Mouse (Mus musculus): ENCODE results near the gene B3galt1. TPM values are rescaled to one million over a fixed set of nuclear protein-coding genes. Genes with fewer than 3 reads are reported as not detected.

The B3galt1 gene
- total RNA-seq, 1 experiment from 2014 or later, result 9.3 TPM

DNA sequence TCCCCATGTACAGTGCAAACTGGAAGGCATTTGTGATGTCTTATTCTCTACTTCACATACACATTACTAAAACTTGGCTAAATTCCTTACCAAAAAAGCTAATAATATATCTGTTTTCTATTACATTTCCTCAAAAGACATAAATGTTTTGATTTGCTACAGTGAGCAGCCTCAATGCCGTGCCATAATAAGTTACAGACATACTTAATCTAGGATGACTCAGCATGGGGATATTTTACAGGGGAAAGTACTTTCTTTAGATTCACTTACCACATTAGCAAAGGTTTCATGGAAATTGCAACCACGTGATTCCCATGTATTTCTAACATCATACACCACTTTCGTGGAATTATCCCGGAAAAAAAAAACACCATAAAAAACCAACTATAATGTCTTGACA is 495.7 kb downstream of the B3galt1 start:
- DNase-seq, result no peak

DNA sequence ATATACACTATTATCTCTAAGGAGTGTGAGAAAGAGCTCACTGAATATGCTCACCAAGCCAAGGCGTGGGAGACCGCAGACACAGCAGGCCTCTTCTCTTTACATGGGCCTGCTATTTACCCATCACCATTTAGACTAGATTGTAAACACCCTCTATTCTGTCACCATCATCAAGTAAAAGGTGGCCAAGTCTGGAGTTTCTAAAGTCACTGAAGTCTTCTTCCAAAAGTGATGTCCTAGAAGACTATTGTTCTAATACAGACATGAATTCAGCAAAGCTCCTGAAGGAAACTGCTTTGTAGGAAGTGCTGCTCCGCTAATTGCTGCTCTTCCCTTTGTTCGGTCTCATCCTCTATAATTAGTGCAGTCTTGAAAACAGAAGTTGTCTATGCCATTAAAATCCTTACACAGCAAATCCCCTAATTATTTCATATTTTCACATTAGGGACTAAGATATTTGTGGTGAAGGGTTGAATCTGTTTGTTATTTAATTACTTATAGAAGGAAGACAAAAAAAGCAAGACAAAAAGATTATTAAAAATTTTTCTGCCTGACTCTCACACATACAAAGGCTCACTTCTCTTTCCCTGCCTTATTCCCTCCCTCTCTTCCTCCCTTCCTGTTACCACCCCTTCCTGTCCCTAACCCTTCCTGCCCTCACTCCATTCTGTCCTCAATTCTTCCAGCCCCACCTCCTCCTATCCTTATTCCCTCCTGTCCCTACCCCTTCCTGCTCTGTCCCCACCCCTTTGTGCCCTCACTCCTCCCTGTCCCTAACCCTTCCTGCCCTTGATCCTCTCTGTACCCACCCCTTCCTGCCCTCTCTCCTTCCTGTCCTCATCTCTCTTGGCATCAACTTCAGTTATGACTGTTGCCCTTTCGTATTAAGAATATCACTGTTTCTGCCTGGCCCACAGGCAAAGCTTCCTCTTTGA is 514.0 kb downstream of the B3galt1 start:
- peak; percentile 4 for DNase-seq

DNA sequence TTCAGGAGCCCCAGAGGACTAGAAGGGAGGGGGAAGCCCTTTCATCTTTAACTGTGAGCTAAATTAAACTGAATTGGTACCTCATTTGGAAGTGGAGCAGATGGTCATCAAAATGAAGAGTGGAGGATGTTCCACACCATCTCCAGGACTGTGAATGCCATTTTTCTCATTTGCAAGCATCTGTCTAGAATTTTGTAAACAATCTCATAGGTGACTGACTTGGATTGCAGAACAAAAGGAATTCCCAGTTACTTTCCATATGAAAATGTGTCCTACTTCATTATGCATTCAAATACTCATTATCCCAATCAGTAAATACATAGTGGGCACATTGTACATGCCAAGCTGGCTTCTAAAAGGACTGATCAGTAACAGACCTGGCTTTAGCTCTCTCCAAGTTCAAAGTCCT is 515.2 kb downstream of the B3galt1 start:
- DNase-seq, result no peak

DNA sequence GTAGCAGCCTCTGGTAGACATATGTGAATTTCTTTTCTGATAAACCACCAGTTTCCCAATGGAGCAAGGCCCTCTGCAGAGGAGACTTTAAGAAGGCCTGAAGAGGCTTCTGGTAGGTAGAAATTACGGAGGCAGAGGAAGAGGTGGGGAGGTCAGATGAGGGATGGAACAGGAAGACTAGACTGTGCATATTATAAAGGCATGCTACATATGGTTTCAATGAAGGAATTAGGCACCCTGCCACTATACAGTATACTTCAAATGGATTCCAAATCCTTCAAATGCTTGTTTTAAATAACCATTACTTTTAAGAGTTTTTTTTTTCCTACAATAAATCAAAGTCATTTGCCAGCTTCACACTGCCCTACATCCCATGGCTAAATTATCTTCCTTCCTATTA is 518.8 kb downstream of the B3galt1 start:
- no peak for DNase-seq

DNA sequence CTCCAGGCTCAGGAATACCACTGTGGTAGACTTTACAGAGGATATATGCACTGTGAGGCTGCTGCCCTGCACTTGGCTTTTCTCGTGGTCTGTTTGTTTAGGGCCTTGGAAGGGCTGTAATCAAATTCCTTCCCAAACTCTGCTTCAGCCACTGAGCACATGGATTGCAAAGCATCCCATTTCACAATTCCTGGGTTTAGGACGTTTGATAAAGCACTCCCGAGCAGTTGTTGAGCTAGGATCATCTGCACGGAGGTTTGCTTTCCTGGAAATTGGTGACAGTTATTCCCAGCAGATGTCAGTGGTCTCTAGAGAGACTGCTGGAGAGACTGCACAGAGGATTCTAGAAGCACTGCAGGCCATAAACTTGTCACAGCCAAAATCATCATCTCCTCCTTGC is 520.4 kb downstream of the B3galt1 start:
- no peak for DNase-seq

DNA sequence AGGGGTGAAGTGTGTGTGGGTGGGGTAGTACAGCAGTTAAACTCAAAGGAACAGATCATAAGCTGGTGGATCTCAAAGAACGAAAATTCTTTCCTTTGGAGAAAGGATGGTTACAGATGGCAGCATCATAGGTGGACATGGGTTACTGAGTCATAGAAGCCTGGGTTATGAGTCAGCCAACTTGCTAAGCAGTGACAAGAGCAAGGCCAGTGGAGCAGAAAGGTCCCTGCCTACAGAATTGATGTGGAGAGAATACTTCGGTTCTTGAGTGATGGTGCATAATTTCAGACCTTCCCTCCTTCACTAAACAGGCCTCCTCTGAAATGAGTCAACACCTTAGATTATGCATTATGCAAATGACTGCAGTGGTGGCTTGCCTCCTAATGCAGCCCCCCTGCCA is 525.9 kb downstream of the B3galt1 start:
- DNase-seq, result no peak

DNA sequence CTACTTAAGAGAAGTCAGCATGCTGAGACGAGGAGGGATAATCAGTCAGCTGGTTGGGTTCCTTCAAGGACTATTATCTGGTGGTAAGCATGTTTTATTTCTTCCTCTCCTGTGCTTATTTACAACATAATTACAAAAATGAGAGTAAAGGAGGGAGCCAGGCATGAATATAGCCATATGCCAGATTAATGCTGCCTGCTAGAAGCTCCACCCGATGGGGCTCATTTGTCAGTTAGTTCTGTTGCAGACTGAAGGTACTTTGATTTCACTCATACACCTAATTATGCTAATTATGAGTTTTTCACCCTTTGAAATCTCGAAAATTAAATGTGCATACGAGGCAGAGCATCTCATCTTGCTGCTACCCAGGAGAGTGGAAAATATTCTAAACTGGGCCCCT is 539.0 kb downstream of the B3galt1 start:
- DNase-seq, result no peak

DNA sequence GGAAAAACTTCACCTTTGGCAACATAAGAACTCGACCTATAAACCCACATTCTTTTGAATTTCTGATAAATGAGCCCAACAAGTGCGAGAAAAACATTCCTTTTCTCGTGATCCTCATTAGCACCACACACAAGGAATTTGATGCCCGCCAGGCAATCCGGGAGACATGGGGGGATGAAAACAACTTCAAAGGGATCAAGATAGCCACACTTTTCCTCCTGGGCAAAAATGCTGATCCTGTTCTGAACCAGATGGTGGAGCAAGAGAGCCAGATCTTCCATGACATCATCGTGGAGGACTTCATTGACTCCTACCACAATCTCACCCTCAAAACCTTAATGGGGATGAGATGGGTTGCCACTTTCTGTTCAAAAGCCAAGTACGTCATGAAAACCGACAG is 552.4 kb downstream of the B3galt1 start:
- peak; percentile 21 for DNase-seq

DNA sequence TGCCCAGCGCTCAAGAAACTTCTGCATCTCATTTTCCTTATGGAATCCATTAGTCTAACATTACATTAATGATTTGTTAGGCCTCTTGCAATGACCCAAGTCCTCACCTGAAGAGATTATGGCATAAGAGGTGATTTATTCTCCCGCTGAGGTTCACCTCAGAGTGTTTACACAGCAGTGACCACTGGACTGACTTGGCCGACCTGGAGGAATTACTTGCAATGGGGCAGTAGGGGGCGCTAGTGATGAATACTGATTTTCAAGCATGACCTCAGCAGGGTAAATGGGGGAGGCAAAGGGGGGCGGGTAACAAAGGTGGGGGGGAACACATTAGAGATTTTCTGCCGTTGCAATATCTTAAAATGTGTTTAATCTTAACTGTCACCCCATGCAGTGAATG is 559.1 kb downstream of the B3galt1 start:
- peak; percentile 57 for DNase-seq

DNA sequence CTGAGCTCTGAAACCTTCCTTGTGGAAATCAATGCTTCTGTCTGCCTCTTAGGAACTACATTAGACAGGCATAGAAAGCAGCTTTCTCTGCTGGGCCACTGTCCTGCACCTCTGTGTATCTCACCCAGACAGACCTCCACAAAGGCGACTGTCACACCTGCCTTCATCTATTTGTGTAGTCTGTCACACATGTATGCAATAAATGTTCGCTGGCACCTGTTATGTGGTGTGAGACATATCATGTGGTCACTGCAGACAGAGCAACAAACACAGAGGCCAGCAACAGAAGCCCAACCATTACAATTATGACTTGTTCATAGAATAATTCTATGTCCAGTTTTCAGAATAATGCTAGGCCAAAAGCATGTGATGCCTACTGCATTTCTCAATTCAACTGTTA is 575.4 kb downstream of the B3galt1 start:
- DNase-seq, result no peak

DNA sequence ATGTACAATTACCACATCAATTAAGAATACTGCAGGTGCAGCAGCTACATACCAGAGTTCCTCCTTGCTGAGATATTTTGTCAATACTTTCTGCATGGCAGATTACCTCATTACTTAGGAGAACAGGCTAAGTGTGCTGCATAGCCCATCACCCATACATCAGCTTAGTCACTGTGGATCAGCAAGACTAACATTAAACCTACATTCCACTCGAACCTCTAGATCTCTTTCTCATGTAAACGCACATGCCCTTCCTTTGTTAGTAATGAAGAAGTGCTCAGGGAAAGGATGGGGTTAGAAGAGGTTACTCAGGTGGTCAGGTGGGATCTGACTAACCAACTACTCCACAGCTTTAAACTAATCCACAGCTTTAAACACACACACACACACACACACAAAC is 577.6 kb downstream of the B3galt1 start:
- no peak for DNase-seq

DNA sequence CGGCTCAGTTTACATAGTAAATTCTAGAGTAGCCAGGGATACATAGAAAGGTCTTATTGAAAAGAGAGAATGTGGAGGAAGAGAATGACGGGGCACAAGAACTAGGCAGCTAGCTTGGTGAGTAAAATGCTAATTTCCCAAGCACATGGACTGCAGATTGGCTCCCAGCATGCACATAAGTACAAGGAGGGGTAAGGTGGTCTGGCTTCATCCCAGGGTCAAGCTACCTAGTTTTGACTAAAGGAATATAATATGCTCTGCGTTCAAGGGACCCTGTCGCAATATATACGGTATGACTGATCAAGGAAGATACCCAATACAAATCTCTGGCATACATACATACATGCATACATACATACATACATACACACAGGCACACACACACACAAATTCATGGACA is 594.1 kb downstream of the B3galt1 start:
- no peak for DNase-seq

DNA sequence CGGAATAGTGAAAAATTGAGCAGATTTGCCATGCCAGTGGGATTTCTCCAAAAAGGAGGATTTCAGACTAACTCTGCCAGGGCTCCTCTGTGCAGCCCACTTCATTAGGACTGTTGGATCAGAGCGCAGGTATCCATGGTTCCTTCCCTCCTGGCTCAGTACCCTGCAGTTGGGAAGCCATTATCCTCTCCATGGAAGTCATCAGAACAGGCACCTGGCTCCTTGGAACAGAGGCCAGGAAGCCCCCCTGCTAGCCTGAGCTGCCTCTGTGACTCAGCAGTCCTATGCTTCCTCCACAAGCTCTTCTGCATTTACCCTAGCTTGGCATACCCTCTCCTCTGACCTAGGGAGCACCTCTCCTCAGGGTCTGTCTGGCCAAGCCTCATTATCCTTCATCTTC is 594.9 kb downstream of the B3galt1 start:
- DNase-seq, result no peak

DNA sequence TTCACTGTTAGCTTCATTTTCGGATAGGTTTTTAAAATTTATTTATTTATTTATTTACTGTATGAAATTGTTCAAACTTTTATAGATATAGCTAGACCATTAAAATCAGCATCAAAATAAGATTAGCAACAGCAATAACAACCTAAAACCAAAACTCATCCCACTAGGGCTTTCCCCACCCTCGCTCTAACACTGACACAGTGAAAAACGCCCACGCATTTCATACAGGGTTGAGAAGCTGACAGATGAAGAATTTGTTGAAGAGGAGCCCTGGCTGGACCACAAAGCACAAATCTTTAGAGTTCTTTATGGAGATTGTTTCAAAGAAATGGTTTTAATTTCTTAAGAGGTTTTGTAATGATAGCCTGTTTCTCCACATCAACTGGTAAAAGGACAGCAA is 596.3 kb downstream of the B3galt1 start:
- DNase-seq, result no peak

DNA sequence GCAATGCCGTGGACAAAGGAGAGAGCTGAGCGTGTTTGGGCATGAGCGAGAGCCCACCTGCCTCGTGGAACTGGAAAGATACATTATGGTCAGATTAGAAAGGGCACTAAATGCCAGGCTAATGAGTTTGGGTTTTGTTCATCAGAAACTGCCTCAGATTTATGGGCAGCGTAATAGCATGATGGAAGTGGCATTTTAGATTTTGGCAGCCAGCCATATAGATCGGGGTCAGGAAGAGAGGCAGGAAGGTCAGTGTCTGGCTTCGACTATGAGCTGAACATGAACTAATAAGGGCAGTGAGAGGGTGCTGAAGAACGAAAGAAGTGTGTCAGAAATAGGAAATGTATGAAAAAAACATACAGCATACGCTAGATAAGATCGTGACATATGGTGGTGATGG is 605.6 kb downstream of the B3galt1 start:
- peak; percentile 47 for DNase-seq

Small RNA genes within 50 kb of the gene (microRNA-seq; reads per million reads assigned to microRNA genes)
- gene Mir6335 (0 reads per million in 2 experiments), gene Mir7224 (0 to 0.85 reads per million in 2 experiments)

Other genes starting within 250 kb of the B3galt1 start
- gene Gm21830, start 152.1 kb upstream of the B3galt1 start, total RNA-seq (2021), result not detected in 2 replicates
- gene Gm26727, start 132.7 kb upstream of the B3galt1 start, total RNA-seq (2021), result not detected in 2 replicates
- gene Xirp2, start 119.9 kb upstream of the B3galt1 start, total RNA-seq (2021), result not detected in 2 replicates

Data from adrenal gland, postnatal 14 days (tissue).